Mouse (Mus musculus) layer of hippocampus, postnatal 25 days (tissue): Measurements from ENCODE around the gene Olfr469. TPM values are rescaled to one million over a fixed set of nuclear protein-coding genes. Genes with fewer than 3 reads are reported as not detected.
"Not testable (repeated sequence)": the region's sequence is repeated elsewhere in the genome, so short reads cannot be mapped to it uniquely, and the experiment has no call there.

Experiments used
- DNase-seq, 2 experiments: peaks; one replicate each; pipeline ENCODE4 v3.0.0; 2022; ENCODE audit warnings: mixed read lengths in 2 of 2, low spot score in 1 of 2; ENCODE audit errors: extremely low spot score in 1 of 2
- total RNA-seq, 2 experiments: library from RNA; stranded (reverse); gene quantifications; 2 replicates each; pipeline ENCODE4 v1.2.3; 2021

The Olfr469 gene
- total RNA-seq = not detected

DNA sequence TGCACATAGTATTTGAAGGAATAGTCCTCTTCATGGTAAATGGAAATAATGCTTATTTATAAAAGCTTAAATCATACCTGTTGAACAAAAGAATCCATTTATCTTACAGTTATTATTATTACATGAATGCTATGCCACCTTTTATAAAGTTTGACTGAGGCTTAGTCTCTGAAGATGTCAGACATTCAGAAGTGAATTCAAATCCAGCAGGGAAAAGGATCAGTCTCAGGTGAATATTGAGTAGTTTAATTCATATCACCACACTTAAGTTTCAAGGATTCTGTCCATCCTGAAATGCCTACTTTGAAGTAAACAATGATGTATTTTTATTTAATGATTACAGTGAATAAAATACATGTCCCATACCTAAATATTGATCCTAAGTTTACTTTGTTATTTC is at the start of gene Olfr469:
TSS of gene Olfr469 (minus strand) at position 101 of the 400 bp plus-strand sequence.
- DNase-seq = not testable (repeated sequence)

GRCm38 (mm10) chr7:107847390-107847789 is 22.0 kb upstream of the Olfr469 start, which contains the start of gene Olfr470:
Olfr470 (minus strand) TSS chr7:107847490.
- DNase-seq = not testable (repeated sequence)

DNA sequence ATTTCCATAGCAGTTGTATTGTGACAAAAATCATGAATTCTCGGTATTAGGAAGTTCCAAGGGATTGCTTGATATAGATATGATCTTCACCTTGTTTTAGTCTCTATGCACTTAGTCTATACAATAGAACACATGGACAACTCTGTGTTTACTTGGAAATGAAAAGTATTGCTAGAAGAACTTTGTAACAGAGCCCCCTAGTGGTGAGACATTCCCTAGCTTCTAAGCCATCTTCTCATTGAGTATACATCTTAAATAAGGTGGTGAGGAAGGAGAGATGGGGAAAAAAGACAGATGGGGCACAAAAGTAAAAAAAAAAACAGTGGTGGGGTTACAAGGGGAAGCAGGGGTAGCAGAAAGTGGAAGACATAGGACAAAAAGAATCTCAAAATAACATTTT is 16.4 kb upstream of the Olfr469 start:
- DNase-seq = no peak

GRCm38 (mm10) chr7:107823867-107824266 is 1.5 kb downstream of the Olfr469 start:
- DNase-seq = not testable (repeated sequence)

DNA sequence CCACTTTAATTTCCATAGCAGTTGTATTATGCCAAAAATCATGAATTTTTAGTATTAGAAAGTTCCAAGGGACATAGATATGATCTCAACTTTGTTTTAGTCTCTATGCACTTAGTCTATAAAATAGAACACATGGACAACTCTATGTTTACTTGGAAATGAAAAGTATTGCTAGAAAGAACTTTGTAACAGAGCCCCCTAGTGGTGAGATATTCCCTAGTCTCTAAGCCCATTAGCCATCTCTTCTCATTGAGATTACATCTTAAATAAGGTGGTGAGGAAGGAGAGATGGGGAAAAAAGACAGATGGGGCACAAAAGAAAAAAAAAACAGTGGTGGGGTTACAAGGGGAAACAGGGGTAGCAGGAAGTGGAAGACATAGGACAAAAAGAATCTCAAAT is 5.9 kb downstream of the Olfr469 start:
- DNase-seq = no peak

DNA sequence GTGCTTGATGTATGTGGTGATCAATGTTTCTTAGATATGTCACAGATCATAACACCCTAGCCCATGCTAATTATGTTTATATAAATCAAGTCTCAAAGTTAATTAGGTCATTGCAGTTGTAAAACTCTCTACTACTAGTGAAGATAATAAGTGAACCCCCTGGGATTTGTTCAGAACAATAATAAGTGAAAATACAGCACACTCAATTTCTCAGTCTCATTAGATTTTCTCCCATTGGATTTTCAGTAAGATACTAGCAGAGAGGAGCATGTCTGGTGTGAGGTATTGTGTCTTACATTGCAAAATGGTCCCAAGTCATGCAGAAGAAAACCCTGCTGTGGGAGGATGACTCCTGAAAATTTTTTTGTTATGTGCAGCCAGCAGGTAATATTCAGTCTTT is 13.4 kb downstream of the Olfr469 start, which contains the start of gene Olfr467:
TSS of gene Olfr467 (plus strand) at position 301 of the 400 bp plus-strand sequence.
- no peak for DNase-seq

DNA sequence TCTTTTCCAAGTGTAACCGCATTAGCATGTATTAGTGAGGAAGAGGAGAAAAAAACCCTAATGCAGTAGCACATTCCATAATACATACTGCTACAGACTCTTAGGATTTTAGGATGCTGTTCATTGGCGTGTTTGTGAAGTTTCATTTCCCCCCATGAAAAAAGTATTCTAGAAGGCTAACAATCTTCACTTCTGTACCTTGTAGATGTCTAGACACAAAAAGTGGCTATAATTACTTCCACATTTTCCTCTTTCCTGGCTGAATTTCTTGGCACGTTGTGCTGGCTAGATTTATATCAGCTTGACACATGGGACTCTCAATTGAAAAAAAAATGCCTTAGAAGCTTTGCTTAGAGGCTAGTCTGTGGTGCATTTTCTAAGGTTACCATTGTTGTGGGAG is 23.2 kb downstream of the Olfr469 start:
- no peak for DNase-seq

DNA sequence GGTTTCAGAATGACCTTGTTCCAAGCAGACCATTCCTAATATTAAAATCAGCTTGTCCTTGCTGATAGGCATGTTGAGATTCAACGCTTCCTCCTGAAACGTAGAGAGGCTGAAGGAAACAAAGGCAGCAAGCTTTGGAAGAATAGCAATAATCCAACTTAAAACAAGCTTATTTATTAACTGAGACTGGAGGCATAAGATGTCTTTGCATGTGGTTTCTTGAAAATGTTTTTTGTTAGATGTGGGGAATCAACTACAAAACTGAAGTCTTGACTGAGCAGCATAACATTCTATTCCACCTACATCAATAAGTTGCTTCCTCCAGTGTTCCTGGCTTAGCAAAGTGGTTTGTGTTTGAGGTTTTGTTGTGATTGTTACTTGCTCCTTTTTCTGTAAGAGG is 24.2 kb downstream of the Olfr469 start, which contains the start of gene Ovch2:
TSS of gene Ovch2 (minus strand) at position 101 of the 400 bp plus-strand sequence.
- DNase-seq = no peak

DNA sequence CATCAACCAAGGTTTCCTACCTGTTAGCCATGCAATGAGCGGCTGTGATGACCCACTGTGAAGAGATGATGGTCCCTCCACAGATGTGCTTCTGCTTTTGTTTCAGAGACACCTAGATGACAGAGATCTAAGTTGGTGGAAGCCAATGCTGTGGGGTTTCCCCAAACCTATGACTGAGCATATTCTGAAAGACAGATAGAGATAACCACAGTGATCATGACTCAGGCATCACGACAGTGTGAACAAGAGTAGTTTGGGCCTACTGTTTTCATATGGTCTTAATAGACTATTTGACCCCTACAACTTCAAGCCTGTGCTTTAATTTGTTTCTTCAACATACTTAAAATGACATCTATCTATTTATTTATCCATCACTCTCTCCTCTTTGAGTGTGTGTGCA is 28.8 kb downstream of the Olfr469 start:
- no peak for DNase-seq

DNA sequence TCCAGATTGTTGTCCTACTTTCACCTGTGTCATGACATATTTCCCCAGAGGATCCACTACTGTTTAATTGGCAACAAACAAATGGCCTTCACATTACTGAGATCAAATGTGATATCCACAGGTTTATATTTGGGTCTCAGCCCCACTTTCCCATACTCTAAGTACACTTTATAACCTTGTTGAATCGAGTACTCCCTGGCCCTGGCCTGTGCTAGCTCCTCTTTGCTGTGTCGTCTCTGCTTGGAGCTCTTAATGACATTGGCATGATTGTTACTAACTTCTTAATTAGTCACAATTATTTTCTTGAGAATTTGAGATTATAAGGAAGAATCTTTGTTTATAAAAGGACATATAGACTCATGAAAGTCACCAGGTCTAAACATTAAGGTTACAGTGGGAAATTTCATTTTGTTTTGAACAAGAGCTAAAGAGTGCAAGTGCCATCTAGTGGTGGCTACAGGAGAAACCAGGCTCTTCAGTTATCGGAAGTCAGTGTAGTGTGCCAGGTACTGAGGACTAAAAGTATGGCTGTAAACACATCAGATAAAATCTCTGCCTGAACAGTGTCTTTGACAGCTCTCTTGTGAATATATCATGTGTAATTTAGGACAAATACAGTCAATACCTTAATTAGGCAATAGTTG is 37.2 kb downstream of the Olfr469 start:
- DNase-seq = peak in 1 of 2 experiments; percentile 17

DNA sequence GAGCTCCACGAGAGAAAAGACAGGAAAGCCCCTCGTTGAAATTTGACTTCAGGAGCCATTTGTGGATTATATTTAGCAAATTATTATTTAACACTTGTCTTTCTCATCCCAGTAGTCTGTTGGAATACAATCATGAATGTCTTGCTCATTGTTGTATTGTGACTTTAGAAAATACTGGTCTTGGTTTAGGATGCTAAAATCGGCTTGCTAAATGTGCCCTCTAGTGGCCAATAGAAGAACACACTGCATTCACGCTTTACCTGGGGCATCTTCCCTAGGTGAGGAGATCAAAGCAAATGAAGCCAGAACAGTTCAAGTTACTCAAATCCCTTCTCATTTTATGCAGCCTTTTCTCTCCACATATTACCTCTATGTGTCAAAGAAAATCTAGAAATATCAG is 45.7 kb downstream of the Olfr469 start:
- DNase-seq = no peak

- DNase-seq = no peak
Measured at GRCm38 (mm10) chr7:107778216-107778615, 47.1 kb downstream of the Olfr469 start.

DNA sequence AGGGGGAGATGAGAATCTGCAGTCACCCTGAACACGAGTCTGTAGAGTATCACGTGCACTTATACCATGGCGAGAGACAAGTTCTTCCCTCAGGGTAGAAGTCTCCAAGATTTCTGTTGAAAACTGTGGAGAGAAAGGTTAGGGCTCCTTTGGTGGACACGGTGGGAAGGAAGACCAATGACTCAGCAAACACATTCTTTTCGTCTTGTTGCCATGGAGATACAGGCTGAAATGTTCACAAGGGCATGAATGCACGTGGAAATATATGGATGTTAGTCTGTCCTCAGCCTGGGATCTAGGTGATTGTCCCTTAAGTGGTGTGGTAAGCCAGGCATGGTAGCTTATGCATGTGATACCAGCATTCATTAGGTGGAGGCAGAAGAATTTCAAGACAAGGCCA is 54.5 kb downstream of the Olfr469 start:
- DNase-seq = no peak

Other genes with a start within 250 kb of the Olfr469 start
- 1 to 10 TPM; 6.0 TPM for gene Ppfibp2, start 230.3 kb downstream of the Olfr469 start, total RNA-seq
- gene 5330417H12Rik, start 200.4 kb downstream of the Olfr469 start, total RNA-seq = not detected
- gene Cyb5r2, start 67.5 kb downstream of the Olfr469 start, total RNA-seq = not detected
- not detected for gene Ovch2, start 24.3 kb downstream of the Olfr469 start, total RNA-seq
- gene Olfr467, start 13.3 kb downstream of the Olfr469 start, total RNA-seq = not detected
- not detected for gene Olfr470, start 21.9 kb upstream of the Olfr469 start, total RNA-seq
- not detected for gene Olfr472, start 72.4 kb upstream of the Olfr469 start, total RNA-seq
- gene Olfr473, start 104.9 kb upstream of the Olfr469 start, total RNA-seq = not detected
- not detected for gene Olfr474, start 129.1 kb upstream of the Olfr469 start, total RNA-seq
- gene Olfr476, start 139.3 kb upstream of the Olfr469 start, total RNA-seq = not detected
- not detected for gene Olfr477, start 161.2 kb upstream of the Olfr469 start, total RNA-seq
- not detected for gene Olfr478, start 208.4 kb upstream of the Olfr469 start, total RNA-seq
- gene Olfr479, start 225.2 kb upstream of the Olfr469 start, total RNA-seq = not detected
- gene Olfr480, start 241.8 kb upstream of the Olfr469 start, total RNA-seq = not detected